Mouse (Mus musculus): ENCODE measurements around the gene Ldb1. TPM values are rescaled to one million over a fixed set of nuclear protein-coding genes. Genes with fewer than 3 reads are reported as not detected.

The Ldb1 gene
- total RNA-seq, 2 experiments from 2014 or later: 89.7 to 101 TPM

- intact Hi-C loops (cut with DNase I): no loop called here
- no peak for DNase-seq (ENCODE audit: low spot score in 2 of 2)
These were observed 1.6 kb upstream of the Ldb1 start for GRCm38 (mm10) chr19:46046621-46047025.

DNA sequence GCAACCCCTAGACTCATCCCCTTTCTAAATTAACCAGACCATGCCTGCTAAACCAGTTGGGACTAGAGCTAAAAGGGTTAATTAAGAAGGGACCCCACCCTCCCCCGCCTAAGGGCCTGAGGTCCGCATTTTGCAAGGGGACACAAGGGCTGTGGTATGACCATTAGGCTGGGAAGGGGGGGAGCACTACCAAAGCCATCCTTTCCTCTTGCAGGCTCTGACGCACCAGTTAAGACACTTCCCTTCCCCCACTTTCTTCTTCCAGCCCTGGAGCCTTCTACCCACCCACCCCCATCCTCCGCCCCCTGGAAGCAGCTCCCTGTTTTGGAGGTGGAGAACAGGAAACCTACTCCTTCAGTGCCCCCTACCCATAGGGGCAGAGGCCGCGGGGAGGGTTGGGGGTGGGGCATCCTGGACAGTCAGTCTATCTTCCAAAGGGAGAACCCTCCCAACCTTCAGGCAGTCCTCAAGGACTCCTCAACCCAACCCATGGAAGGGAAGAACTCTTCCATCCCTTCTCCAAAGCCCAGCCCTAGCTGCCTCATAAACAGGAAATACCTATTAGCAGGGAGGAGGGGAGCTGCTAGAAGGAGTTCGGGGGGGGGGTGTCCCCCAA is 790 bp upstream of the Ldb1 start:
- DNase-seq (ENCODE audit: low spot score in 2 of 2): peak in 1 of 2 experiments; percentile 83
- intact Hi-C loops (cut with DNase I): no loop called here

DNA sequence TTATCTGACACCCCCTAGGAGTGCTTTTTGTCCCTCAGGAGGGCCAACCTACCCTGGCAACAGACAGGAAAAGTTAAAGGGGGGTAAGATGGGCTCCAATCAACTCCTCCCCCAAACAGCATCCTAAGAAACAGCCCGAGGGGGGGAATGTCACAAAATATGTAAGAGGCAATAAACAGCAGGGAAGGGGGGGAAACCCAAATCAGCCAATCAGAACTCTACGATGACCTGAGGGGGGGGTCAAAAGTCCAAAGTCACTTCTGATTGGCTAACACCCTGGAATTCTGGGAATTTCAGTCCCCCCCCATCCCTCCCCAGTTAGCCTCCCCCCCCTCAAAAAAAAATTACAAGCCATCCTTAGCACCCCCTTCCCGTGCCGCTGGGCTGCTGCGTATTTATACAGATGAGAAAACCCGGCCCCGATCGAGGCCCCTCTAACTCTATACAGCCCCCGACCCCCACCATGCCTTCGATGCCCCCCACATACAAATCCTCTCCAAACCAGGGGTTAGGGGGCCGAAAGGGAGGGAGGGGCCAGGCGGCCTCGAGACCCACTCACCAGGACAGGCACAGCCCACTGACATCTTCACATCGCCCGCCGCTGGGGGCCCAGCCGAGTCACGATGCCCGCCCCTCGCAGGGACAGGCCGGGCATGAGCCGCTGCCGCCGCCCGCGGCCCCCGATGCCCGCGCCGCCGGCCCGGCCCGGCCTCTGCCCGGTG is 582 bp downstream of the Ldb1 start, which contains the start of gene Pprc1:
Gene Pprc1 (plus strand): TSS at position 616 of the 722 bp plus-strand sequence.
- intact Hi-C loops (cut with DNase I): no loop called here
- peak in 1 of 2 experiments; percentile 77 for DNase-seq (ENCODE audit: low spot score in 2 of 2)

- DNase-seq (ENCODE audit: low spot score in 2 of 2): no peak
- intact Hi-C loops (cut with DNase I): no loop called here
These were observed 1.6 kb downstream of the Ldb1 start for GRCm38 (mm10) chr19:46043380-46043779.

GRCm38 (mm10) chr19:46042476-46043011 is 2.5 kb downstream of the Ldb1 start:
- intact Hi-C loops (cut with DNase I): no loop called here
- peak; percentile 61 to 72 for DNase-seq (ENCODE audit: low spot score in 2 of 2)

DNA sequence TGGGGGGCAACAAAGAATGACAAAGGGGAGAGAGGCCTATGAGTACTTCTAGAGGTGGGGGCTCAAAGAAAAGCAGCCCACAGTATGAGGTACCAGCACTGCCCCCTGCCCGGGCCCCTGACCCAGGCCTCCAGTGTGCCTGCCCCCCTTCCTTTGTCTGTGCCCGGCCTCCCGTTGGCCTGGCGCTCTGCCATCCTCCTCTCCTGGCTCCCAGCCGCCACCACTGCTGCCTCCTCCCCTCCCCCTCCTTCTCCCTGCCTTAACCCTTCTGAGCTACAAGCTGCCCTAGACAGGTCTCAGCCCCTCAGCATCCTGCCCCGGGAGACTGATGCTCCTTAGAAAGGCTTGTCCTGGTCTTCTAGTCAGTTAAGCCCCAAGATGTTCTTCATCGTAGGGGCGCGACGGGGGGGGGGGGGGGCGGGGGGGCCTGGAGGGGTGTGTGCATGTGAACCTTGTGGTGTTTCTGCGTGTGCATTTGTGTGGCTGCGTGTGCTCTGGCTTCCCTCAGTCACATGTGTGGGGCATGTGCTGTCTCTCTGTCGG is 3.0 kb downstream of the Ldb1 start:
- DNase-seq (ENCODE audit: low spot score in 2 of 2): peak; percentile 85 to 89
- intact Hi-C loops (cut with DNase I): no loop called here

GRCm38 (mm10) chr19:46041299-46041932 is 3.6 kb downstream of the Ldb1 start:
- no peak for DNase-seq (ENCODE audit: low spot score in 2 of 2)
- intact Hi-C loops (cut with DNase I): no loop called here

DNA sequence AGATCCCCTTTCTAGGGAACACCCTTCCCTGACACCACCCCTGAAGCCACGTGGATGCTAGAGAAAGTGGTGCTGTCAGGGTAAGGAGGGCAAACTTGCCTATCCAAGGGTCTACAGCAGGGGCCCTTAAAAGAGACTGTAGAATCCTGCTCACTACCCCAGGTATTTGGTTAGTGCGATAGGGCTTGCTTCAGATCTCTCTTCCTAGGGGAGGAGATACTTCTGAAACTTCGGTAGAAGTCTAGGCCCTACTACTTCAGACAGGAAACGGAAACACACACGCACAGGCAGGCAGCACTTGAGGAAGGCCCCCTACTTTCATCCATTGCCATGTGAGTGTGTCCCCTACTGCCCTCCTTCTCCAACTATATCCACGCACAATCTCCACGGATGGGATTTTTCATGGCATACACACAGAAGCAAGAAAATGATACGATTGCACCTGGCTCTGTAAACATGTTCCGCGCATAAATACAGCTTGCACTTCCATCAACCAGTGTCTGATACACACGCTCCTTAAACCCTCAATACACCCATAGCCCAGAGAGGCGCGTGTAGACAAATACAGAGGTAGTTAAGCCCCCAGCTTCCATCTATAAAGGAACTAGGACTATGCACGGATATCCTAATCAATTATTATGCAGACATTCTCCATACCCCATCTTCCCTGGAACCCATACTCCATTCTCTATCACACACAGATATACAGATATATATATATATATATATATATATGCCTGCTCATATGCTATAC is 4.7 kb downstream of the Ldb1 start:
- intact Hi-C loops (cut with DNase I): no loop called here
- DNase-seq (ENCODE audit: low spot score in 2 of 2): no peak

DNA sequence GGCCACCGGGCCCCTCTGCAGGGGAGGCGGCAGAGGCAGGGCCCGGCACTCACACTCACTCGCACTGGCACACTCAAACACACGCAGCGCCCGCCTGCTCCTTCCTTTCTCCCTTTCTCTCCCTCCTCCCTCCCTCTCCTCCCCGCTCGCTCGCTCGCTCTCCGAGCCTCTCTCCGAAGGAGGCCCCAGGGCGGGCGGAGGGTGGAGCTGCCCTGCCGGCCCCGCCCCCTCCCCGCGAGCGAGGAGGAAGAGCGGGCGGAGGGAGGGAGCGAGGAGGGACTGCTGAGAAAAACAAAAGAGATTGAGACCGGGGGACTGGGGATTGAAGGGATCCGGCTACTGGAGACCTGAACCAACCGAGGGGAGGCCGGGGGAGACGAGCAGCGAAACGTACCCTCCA is 5.5 kb downstream of the Ldb1 start:
- peak; percentile 70 to 82 for DNase-seq (ENCODE audit: low spot score in 2 of 2)
- intact Hi-C loops (cut with DNase I): no loop called here

GRCm38 (mm10) chr19:46038851-46039260 is 6.2 kb downstream of the Ldb1 start:
- intact Hi-C loops (cut with DNase I): no loop called here
- no peak for DNase-seq (ENCODE audit: low spot score in 2 of 2)

DNA sequence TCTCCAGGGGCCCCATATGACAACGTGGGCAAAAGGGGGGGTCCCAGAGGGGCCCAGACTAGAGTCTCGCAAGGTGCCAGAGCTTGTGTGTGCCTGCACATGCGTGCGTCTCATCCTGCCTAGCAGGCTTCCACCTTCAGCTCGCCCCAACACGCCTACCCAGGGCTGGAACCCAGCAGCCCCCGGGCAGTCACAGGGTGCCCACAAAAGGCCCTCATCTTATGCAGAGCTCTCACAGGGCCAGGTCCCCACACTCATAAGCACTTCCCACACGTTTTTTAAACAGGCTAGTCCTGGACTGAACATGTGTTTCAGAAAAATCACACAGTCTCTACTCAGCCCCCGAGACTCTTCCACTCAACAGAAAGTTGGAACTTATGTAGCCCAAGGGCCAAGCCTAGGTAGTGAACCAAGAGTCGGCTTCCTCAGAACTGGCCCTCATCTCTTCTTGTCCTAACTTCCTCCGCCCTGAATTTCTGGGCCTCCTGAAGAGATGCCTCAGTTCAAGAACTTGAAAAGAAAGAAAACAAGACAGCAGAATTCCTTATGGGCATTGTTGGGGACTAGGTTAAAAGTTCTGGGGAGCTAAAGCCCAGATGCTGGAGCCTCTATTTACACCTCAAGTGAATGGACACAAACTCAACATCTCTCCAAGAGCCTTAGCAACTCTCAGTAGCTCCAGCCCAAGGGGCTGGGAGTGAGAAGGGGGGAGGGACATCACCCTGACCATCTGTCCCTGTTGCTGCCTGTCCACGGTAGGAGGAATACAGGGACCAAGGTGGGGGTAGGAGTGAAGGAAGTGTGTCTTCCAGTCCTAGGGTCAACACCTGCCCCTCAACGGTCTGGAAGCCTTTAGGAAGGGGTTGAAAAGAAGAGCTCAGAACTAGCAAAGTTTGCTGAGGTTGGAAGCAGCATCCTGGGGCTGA is 6.8 kb downstream of the Ldb1 start:
- no peak for DNase-seq (ENCODE audit: low spot score in 2 of 2)
- intact Hi-C loops (cut with DNase I): no loop called here

DNA sequence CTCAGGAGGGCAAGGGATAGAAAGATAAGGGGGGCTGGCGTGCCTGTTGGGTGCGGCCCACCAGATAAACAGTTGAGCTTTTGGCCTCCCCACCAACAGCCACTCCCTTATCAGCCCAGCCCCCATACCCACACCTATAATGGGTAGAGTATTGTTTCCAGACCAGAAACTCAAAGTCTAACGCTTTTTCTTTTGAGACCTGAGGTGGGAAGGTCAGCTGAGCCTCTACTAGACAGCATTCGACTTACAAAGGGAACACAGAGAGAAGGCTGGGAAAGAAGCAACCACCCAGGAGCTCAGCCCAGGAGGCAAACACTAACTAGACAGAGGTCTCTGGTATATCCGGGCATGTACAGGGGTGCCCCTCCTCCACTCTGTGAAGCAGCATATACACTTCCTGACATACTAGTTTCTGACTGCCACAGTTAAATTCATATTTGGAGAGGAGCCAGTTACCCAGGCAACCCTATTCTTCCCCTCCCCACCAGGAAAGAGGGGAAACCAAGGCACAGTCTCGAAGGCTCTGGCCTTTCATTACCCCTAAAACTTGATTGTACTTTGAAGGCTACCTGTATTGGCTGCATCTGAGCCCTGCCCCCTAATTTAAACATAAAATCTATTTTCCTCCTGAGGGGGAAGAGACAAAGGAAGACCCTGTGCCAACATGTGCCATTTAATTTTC is 7.6 kb downstream of the Ldb1 start:
- intact Hi-C loops (cut with DNase I): no loop called here
- no peak for DNase-seq (ENCODE audit: low spot score in 2 of 2)

GRCm38 (mm10) chr19:46036477-46037242 is 8.4 kb downstream of the Ldb1 start:
- intact Hi-C loops (cut with DNase I): no loop called here
- DNase-seq (ENCODE audit: low spot score in 2 of 2): no peak

DNA sequence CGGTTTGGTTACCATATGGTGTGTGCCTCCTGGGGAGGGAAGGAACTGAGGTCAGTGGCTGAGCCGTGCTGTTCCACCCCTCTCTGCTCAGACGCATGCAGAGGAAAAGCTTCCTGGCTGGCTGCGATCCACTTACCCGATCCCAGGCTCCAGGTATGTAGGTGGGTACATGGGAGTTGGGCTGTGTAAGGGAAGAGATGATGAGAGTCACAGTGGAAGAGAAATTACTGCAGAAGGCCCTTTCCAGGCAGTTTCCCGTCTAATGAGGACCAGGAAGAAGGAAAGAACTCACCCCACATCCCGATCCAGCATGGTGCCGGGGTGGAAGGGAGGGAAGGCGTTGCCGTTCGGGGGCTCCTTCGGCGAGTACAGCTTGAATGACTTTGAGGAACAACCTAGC is 9.0 kb downstream of the Ldb1 start:
- no peak for DNase-seq (ENCODE audit: low spot score in 2 of 2)
- intact Hi-C loops (cut with DNase I): no loop called here

DNA sequence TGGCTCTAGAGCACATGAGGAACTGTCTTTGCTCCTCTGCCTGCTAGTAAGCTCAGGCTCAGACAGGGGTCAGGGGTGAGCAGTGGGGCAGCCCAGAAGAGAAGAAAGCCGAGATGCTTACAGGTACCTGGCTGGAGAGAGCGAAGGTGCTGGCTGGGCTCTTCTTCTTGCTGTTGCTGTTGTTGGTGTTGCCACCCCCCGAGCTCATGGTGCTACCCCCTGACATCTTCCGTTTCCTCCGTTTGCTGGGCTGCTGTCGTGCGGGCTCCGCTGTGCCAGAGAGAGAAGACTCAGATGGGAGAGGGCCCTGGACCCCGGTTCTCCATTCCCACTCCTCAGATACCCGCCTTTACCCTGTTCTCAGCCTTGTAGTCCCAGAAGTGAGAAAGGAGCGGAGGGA is 11.1 kb downstream of the Ldb1 start:
- DNase-seq (ENCODE audit: low spot score in 2 of 2): no peak

GRCm38 (mm10) chr19:46032731-46033510 is 12.1 kb downstream of the Ldb1 start:
- no peak for DNase-seq (ENCODE audit: low spot score in 2 of 2)
- intact Hi-C loops (cut with DNase I): no loop called here

More for the DNA sequence above, 11.1 kb downstream of the Ldb1 start:
- intact Hi-C loops (cut with DNase I): no loop called here

All from left cerebral cortex, postnatal 14 days (tissue).